In genomic region chr2:167559413-167559812, GRCm38 (mm10) we compare ENCODE assay signal across 9 mouse cellular contexts. TPM values are rescaled to one million over a fixed set of nuclear protein-coding genes. Genes with fewer than 3 reads are reported as not detected.
DNase-seq lines count a peak whose midpoint lies in the region; ATAC-seq and TF ChIP-seq lines count a peak whose summit lies in the region.
"Had no signal": no experiment of that assay in that cellular context is flagged by ENCODE, and none has a peak within 500 bp of the region (broad histone marks: within the 10 kb centered on the region; RNA-seq: fewer than 3 reads in every experiment).

No protein-coding gene starts in this region.

- H3K27me3 ChIP-seq in lung, postnatal 0 days (replicated peaks; ENCODE audit: insufficient read depth, low read length) = no peaks in the 10 kb centered on the region
- H3K27me3 ChIP-seq in hindbrain, embryonic 10.5 days (ENCODE audit: insufficient read depth, poor library complexity, severe bottlenecking) = peaks cover 39% of the 10 kb centered on the region
- H3K27me3 ChIP-seq in liver, embryonic 12.5 days (replicated peaks) = peaks cover 73% of the 10 kb centered on the region
- H3K27me3 ChIP-seq in stomach, postnatal 0 days (ENCODE audit: control insufficient read depth, insufficient read depth, low read length) = no peaks in the 10 kb centered on the region

- no peaks in the 10 kb centered on the region for H3K36me3 ChIP-seq in lung, postnatal 0 days (ENCODE audit: insufficient read depth, low read length)
- H3K36me3 ChIP-seq in hindbrain, embryonic 10.5 days = no peaks in the 10 kb centered on the region
- no peaks in the 10 kb centered on the region for H3K36me3 ChIP-seq in liver, embryonic 12.5 days
- H3K36me3 ChIP-seq in stomach, postnatal 0 days (ENCODE audit: control insufficient read depth, insufficient read depth, low read length) = no peaks in the 10 kb centered on the region

- peaks cover 1% of the 10 kb centered on the region; the same call in 1 of the 2 replicates for H3K4me1 ChIP-seq in lung, postnatal 0 days (ENCODE audit: insufficient read depth, low read depth, low read length)
- H3K4me1 ChIP-seq in hindbrain, embryonic 10.5 days (replicated peaks) = peaks cover 51% of the 10 kb centered on the region
- peaks cover 19% of the 10 kb centered on the region for H3K4me1 ChIP-seq in liver, embryonic 12.5 days
- peaks cover 2% of the 10 kb centered on the region; the same call in 1 of the 2 replicates for H3K4me1 ChIP-seq in stomach, postnatal 0 days (replicated peaks; ENCODE audit: control insufficient read depth, insufficient read depth)

- H3K9me3 ChIP-seq in lung, postnatal 0 days (ENCODE audit: low read length) = no peaks in the 10 kb centered on the region
- H3K9me3 ChIP-seq in hindbrain, embryonic 10.5 days = no peaks in the 10 kb centered on the region
- H3K9me3 ChIP-seq in liver, embryonic 12.5 days (replicated peaks) = no peaks in the 10 kb centered on the region
- H3K9me3 ChIP-seq in stomach, postnatal 0 days (ENCODE audit: control insufficient read depth, low read length) = no peaks in the 10 kb centered on the region

- WGBS in lung, postnatal 0 days = 19% methylated on average over 24 of the region's 27 CpGs
- 12% methylated on average over 27 of the region's 27 CpGs for WGBS in hindbrain, embryonic 10.5 days
- whole genome bisulfite sequencing in liver, embryonic 12.5 days (ENCODE audit: insufficient replicate concordance) = 15% methylated on average over 27 of the region's 27 CpGs
- 28% methylated on average over 26 of the region's 27 CpGs for WGBS in stomach, postnatal 0 days

- intact Hi-C loops in left cerebral cortex, postnatal 25 days (cut with DNase I) = no loop called here

- no peak for ATAC-seq in lung, postnatal 0 days
- ATAC-seq in liver, embryonic 12.5 days = no peak
- ATAC-seq in stomach, postnatal 0 days (ENCODE audit: low FRiP score, low TSS enrichment) = no peak

- H3K4me2 ChIP-seq in lung, postnatal 0 days (replicated peaks; ENCODE audit: low read depth, low read length) = peak overlapping the region; percentile 34; the same call in 1 of the 2 replicates
- H3K4me2 ChIP-seq in liver, embryonic 12.5 days = peak overlapping the region; percentile 45
- no peak overlapping the region; the same call in 1 of the 2 replicates for H3K4me2 ChIP-seq in stomach, postnatal 0 days (replicated peaks; ENCODE audit: low read depth)

- no peak for TF ChIP-seq CTCF in lung, postnatal 0 days (IDR thresholded peaks at IDR 0.05)
- no peak for TF ChIP-seq CTCF in stomach, postnatal 0 days (IDR thresholded peaks at IDR 0.05; ENCODE audit: low read depth)

- no peak overlapping the region for H3K27ac ChIP-seq in lung, postnatal 0 days (ENCODE audit: low read length)
- H3K27ac ChIP-seq in hindbrain, embryonic 10.5 days = peak overlapping the region; percentile 79
- H3K27ac ChIP-seq in liver, embryonic 12.5 days = no peak overlapping the region
- no peak overlapping the region for H3K27ac ChIP-seq in stomach, postnatal 0 days (replicated peaks)

- H3K9ac ChIP-seq in lung, postnatal 0 days (replicated peaks; ENCODE audit: low read depth) = no peak overlapping the region
- H3K9ac ChIP-seq in liver, embryonic 12.5 days = no peak overlapping the region
- H3K9ac ChIP-seq in stomach, postnatal 0 days (ENCODE audit: low read length) = peak overlapping the region; percentile 45; the same call in 1 of the 2 replicates

- no peak overlapping the region for H3K4me3 ChIP-seq in lung, postnatal 0 days (ENCODE audit: low read depth, low read length)
- peak overlapping the region; percentile 40 for H3K4me3 ChIP-seq in hindbrain, embryonic 10.5 days
- H3K4me3 ChIP-seq in liver, embryonic 12.5 days = no peak overlapping the region
- no peak overlapping the region for H3K4me3 ChIP-seq in stomach, postnatal 0 days (ENCODE audit: low read depth, low read length)

- DNase-seq in lung, postnatal 0 days (ENCODE audit: low spot score) = no peak
- DNase-seq in lung, postnatal 36 days = no peak
- DNase-seq in hindbrain, embryonic 10.5 days (ENCODE audit: low spot score) = no peak
- no peak for DNase-seq in stomach, postnatal 0 days (ENCODE audit: low spot score)
- DNase-seq in left cerebral cortex, postnatal 25 days (ENCODE audit: low spot score in 2 of 2) = no peak
- no peak for DNase-seq in left cerebral cortex, adult 9 months (ENCODE audit: low spot score in 2 of 2)
- DNase-seq: gastrocnemius, postnatal 10 days; lung, adult 18-20 months had no signal

- TF ChIP-seq EP300 in lung, postnatal 0 days (IDR thresholded peaks at IDR 0.05) = no peak
- no peak for TF ChIP-seq EP300 in stomach, postnatal 0 days (optimal IDR thresholded peaks at IDR 0.05)

RNA-seq across cellular contexts. Expression of gene Snai1, which starts 21.4 kb away (rescaled TPM):
- 55.4 and 63.0 TPM in 2 replicates for polyA plus RNA-seq in lung, postnatal 0 days (2015; fragmentation: Nextera tagmentation; extraction: Ambion mirVana)
- 45.3 and 45.5 TPM in 2 replicates for polyA plus RNA-seq in hindbrain, embryonic 10.5 days (2016; fragmentation: Nextera tagmentation; extraction: Ambion mirVana)
- polyA plus RNA-seq in liver, embryonic 12.5 days (2016; fragmentation: Nextera tagmentation; extraction: Ambion mirVana) = 4.9 and 5.0 TPM in 2 replicates
- 6.9 and 8.3 TPM in 2 replicates for polyA plus RNA-seq in stomach, postnatal 0 days (2015; fragmentation: Nextera tagmentation; extraction: Ambion mirVana)
- total RNA-seq in left cerebral cortex, postnatal 25 days (2021) = under 1 TPM; 0.57 to 0.94 TPM
